Mouse (Mus musculus) MN1 (cell line): ENCODE data around the gene Chrdl2.
"Not testable (repeated sequence)": the region's sequence is repeated elsewhere in the genome, so short reads cannot be mapped to it uniquely, and the experiment has no call there.

Experiments used
- DNase-seq: peaks from one replicate; pipeline ENCODE4 v3.0.0-alpha.2; 2016; ENCODE audit warnings: low spot score

The Chrdl2 gene

GRCm38 (mm10) chr7:100034815-100035463 lies 29.0 kb downstream of the Chrdl2 start:
- DNase-seq = no peak

GRCm38 (mm10) chr7:100036050-100036449 lies 30.1 kb downstream of the Chrdl2 start:
- peak; percentile 51 for DNase-seq

- DNase-seq = no peak
Observed at GRCm38 (mm10) chr7:100036495-100036894, 30.5 kb downstream of the Chrdl2 start.

- DNase-seq = no peak
Observed at GRCm38 (mm10) chr7:100042120-100042519, 36.1 kb downstream of the Chrdl2 start.

GRCm38 (mm10) chr7:100043096-100043495 lies 37.1 kb downstream of the Chrdl2 start:
- DNase-seq = no peak

- no peak for DNase-seq
Observed at GRCm38 (mm10) chr7:100043605-100044031, 37.6 kb downstream of the Chrdl2 start.

GRCm38 (mm10) chr7:100046486-100046885 lies 40.5 kb downstream of the Chrdl2 start:
- peak; percentile 53 for DNase-seq

- DNase-seq = no peak
Observed at GRCm38 (mm10) chr7:100051904-100052303, 45.9 kb downstream of the Chrdl2 start.

GRCm38 (mm10) chr7:100052991-100053390 lies 47.0 kb downstream of the Chrdl2 start:
- not testable (repeated sequence) for DNase-seq

GRCm38 (mm10) chr7:100073959-100074358 lies 68.0 kb downstream of the Chrdl2 start:
- DNase-seq = peak; percentile 12

GRCm38 (mm10) chr7:100076296-100076695 lies 70.3 kb downstream of the Chrdl2 start:
- DNase-seq = no peak

- DNase-seq = no peak
Observed at GRCm38 (mm10) chr7:100077071-100077470, 71.1 kb downstream of the Chrdl2 start.

- peak; percentile 39 for DNase-seq
Observed at GRCm38 (mm10) chr7:100080087-100080781, 74.3 kb downstream of the Chrdl2 start.

- peak; percentile 67 for DNase-seq
Observed at GRCm38 (mm10) chr7:100082836-100083235, 76.9 kb downstream of the Chrdl2 start.

- no peak for DNase-seq
Observed at GRCm38 (mm10) chr7:100083812-100084211, 77.8 kb downstream of the Chrdl2 start.
